Mouse (Mus musculus) left cerebral cortex, adult 8-10 months (tissue): ENCODE measurements around the gene Gja5. TPM values are rescaled to one million over a fixed set of nuclear protein-coding genes. Genes with fewer than 3 reads are reported as not detected.
"Not testable (repeated sequence)": the region's sequence is repeated elsewhere in the genome, so short reads cannot be mapped to it uniquely, and the experiment has no call there.

Experiments
- DNase-seq, 2 experiments: peaks; one replicate each; pipeline ENCODE4 v3.0.0; 2022; ENCODE audit warnings: low spot score in 2 of 2
- total RNA-seq, 4 experiments: library from RNA; stranded (reverse); gene quantifications; 2 replicates each; pipeline ENCODE4 v1.2.4; 2022

Gene Gja5
- total RNA-seq, 4 experiments from 2014 or later: 0.56 to 1.2 (median 0.67) TPM

GRCm38 (mm10) chr3:97032053-97032496 is 127.6 kb downstream of the Gja5 start:
- DNase-seq: no peak

- DNase-seq: no peak
These were observed 131.1 kb downstream of the Gja5 start for GRCm38 (mm10) chr3:97035558-97035957.

GRCm38 (mm10) chr3:97037119-97037518 is 132.6 kb downstream of the Gja5 start:
- DNase-seq: no peak

GRCm38 (mm10) chr3:97039721-97040120 is 135.2 kb downstream of the Gja5 start:
- DNase-seq: no peak

GRCm38 (mm10) chr3:97044188-97044587 is 139.7 kb downstream of the Gja5 start:
- no peak for DNase-seq

- no peak for DNase-seq
These were observed 143.3 kb downstream of the Gja5 start for GRCm38 (mm10) chr3:97047757-97048156.

- DNase-seq: no peak
These were observed 143.9 kb downstream of the Gja5 start for GRCm38 (mm10) chr3:97048360-97048759.

GRCm38 (mm10) chr3:97051264-97051744 is 146.8 kb downstream of the Gja5 start:
- no peak for DNase-seq

GRCm38 (mm10) chr3:97052069-97052799 is 147.7 kb downstream of the Gja5 start:
- DNase-seq: no peak

GRCm38 (mm10) chr3:97058704-97059103 is 154.2 kb downstream of the Gja5 start:
- DNase-seq: no peak

GRCm38 (mm10) chr3:97060119-97060518 is 155.6 kb downstream of the Gja5 start:
- no peak for DNase-seq

GRCm38 (mm10) chr3:97062814-97063213 is 158.3 kb downstream of the Gja5 start:
- DNase-seq: no peak

GRCm38 (mm10) chr3:97064046-97064445 is 159.6 kb downstream of the Gja5 start:
- DNase-seq: no peak

- not testable (repeated sequence) for DNase-seq
These were observed 165.1 kb downstream of the Gja5 start for GRCm38 (mm10) chr3:97069589-97069988.

- DNase-seq: not testable (repeated sequence)
These were observed 167.4 kb downstream of the Gja5 start for GRCm38 (mm10) chr3:97071916-97072315.

- not testable (repeated sequence) for DNase-seq
These were observed 167.9 kb downstream of the Gja5 start for GRCm38 (mm10) chr3:97072361-97072760.

- not testable (repeated sequence) for DNase-seq
These were observed 171.4 kb downstream of the Gja5 start for GRCm38 (mm10) chr3:97075744-97076350.

- no peak for DNase-seq
These were observed 171.9 kb downstream of the Gja5 start for GRCm38 (mm10) chr3:97076412-97076811.

GRCm38 (mm10) chr3:97078436-97078835 is 173.9 kb downstream of the Gja5 start:
- no peak for DNase-seq

GRCm38 (mm10) chr3:97082156-97082555 is 177.7 kb downstream of the Gja5 start:
- DNase-seq: no peak

- no peak for DNase-seq
These were observed 182.8 kb downstream of the Gja5 start for GRCm38 (mm10) chr3:97087326-97087725.

- not testable (repeated sequence) for DNase-seq
These were observed 183.8 kb downstream of the Gja5 start for GRCm38 (mm10) chr3:97088291-97088690.

GRCm38 (mm10) chr3:97091971-97092370 is 187.5 kb downstream of the Gja5 start:
- not testable (repeated sequence) for DNase-seq
